Mouse (Mus musculus): ENCODE measurements around the gene F10.

DNA sequence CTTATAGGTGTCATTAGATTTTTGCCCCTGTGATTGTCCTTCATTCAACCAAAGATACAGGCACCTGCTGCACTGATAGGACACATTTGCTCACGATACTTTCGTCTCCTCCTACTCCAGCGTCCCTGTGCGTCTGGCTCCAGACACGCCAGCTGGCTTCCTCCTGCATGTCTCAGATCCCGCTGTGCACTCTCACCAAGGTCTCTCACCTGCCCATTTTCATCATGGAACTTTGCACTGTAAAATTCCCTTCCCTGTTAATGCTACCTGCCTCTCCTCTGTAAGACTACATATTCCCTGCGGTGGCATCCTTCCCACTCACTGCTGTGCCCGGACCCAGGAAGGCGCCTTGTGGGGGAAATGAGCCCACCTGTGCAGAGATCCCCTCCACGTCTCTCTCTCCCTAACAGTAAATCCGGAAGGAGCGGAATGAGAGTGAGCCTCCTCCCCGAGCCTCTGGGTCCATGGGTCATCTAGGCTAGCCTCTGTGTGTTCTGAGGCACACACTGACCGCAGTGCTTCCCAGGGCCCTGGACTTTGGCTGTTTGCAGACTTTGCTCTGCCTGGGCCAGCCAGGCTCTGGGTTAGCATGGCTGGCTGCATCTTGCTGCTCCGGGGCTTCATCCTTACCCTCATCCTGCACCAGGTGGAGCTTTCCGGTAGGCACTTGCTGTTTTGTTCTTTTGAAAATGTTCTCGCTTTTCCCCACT lies 23.5 kb downstream of the F10 start, which contains the start of gene Proz:
- TF ChIP-seq POLR2A (IDR thresholded peaks at IDR 0.05; ENCODE audit: insufficient read length, low read depth) (no peak), TCF3 (IDR thresholded peaks at IDR 0.05; ENCODE audit: insufficient read length, low read depth) (no peak), MAX (IDR thresholded peaks at IDR 0.05; ENCODE audit: low read depth) (no peak), USF1 (IDR thresholded peaks at IDR 0.05; ENCODE audit: low read depth) (no peak)
